Mouse (Mus musculus) NIH3T3 (cell line): ENCODE results near the gene Dock4.

ENCODE experiments used
- DNase-seq: peaks from one replicate; pipeline ENCODE4 v3.0.0-alpha.2; 2012; ENCODE audit warnings: low read depth

The Dock4 gene

GRCm38 (mm10) chr12:40773091-40773490 lies 327.3 kb downstream of the Dock4 start:
- peak; percentile 22 for DNase-seq

DNA sequence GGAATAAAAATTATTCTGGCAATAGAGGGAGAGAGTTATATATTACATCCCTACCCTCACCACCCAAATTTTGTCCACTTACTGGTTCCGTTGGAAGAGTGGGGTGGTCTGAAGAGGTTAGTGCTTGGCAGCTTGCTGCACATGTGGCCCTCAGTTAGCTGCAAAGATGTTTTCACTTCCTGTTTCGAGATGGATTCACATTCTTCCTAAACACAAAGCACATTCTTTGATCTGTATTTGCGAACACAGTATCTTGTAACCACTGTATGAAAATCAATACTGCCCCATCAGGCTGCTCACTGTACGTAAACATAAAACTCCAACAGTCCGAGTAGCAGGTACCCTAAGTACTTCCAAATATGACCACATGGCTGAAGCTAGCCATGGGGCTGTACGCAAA lies 335.8 kb downstream of the Dock4 start:
- no peak for DNase-seq

DNA sequence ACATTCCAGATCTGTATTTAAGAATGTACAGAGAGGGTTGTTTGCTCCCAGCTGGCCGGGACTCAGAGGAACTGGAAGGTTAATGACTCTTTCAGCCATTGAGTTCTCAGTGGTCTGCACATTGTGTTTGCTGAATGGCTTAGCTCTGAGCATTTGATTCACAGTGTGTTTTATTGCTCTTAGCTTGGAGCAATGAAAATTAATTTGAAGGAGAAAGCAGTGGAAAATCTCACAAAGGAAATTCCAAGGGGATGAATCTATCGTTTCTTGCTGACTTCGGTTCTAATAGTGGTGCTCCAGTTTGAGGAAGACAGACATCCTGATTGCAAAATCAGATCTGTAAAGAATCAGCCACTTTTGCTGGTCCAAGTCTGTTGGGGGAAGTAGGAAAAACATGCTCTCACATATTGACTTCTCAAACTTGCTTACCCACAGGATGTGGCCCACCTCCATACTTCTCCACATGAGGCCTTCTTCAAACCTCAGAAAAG lies 342.9 kb downstream of the Dock4 start:
- DNase-seq = peak; percentile 46

- DNase-seq = no peak
Measured at GRCm38 (mm10) chr12:40789379-40790361, 343.9 kb downstream of the Dock4 start.

DNA sequence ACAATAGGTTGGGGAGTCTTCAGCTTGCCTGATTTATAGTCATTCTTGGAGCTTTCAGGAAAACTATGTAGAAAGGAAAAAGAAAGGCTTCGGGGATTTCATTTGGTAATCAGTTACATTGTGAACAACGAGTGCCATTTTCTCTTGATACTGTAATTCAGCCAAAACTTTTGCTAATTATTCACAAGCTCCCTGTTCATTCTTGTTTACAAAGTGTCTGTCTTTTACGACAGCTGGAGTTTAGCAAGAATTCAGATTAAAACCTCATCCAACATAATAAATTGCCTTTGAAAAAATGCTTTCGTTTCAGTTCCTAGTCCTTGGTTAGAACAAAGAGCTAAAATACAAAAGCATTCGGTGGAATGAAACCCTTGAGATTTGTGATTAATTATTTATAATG lies 345.5 kb downstream of the Dock4 start:
- DNase-seq = no peak

DNA sequence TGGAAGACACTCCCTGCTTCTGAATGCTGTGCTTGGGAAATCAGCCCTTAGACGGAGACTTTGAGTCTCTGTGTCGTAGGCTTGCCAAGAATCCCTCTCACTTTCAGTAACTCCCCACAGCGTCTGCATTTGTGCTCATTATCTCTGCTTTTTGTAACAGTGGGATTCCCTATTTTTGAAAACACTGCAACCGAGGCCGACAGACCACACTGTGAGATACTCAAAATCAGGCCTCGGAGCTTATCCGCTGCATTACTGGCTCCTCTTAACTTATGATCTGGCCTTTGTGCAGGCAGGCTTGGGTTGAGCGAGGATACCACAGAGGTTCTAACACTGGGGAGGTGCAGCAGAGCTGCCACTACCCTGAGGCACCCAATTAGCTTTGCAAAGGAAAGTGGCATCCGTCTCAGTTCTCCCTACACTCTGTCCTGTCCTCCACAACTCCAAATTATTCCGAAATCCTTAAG lies 346.5 kb downstream of the Dock4 start:
- DNase-seq = no peak

GRCm38 (mm10) chr12:40794066-40794465 lies 348.3 kb downstream of the Dock4 start:
- DNase-seq = no peak

DNA sequence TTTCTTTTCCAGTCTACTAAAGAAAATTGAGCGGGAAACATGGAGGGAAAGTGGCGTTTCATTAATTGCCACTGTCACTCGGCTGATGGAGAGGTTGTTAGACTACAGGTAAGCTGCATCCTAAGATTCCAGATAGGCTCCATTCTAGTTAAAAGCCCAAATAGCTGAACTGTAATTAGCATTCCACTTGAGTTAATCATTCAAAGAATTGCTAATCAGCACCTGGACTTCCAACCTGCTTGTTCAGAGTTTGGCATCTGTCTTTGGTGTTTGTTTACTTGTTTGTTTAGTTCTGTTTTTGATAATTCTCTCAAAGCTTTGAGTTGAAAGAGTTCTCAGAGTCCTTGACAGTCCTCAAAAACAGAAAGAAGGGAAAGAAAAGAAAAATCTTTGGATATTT lies 349.0 kb downstream of the Dock4 start:
- DNase-seq = no peak

- DNase-seq = no peak
Measured at GRCm38 (mm10) chr12:40795768-40796167, 350.0 kb downstream of the Dock4 start.

- DNase-seq = no peak
Measured at GRCm38 (mm10) chr12:40796813-40797491, 351.2 kb downstream of the Dock4 start.

DNA sequence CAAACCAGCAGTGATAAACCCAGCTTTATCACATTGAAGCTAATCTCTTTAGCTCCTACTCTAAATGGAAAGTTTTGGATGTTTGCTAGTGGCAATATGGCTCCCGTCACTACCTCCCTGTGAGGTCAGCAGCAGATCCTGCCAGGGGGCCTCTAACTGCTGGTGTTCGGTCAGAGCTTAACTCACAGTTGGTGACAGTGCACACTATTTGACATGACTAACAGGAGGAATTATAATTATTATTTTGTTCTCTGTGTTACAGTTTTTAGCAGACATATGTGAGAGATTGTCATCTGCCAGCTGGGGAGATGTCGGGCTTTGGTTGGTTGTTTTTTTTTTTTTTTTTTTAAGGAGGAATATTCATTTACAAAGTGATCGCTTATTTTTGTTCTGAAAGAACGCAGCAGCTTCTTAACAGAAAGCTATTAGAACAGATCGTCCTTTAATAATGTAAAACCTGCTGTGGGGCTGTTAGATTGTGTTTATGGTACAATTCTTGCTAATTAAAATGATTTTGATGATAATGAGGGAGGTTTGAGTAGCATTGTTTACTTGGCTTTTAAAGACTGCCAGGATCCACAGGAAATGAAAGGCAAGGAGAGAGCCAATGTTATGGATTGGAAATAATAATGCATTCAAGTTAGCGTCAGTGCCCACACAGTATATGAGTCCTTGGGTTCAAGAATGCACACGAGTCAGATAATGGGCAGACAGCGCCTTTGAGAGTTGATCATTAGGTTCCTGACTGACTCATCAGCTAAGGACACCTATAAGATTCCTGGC lies 352.0 kb downstream of the Dock4 start:
- DNase-seq = no peak

GRCm38 (mm10) chr12:40798344-40799017 lies 352.7 kb downstream of the Dock4 start:
- DNase-seq = no peak

DNA sequence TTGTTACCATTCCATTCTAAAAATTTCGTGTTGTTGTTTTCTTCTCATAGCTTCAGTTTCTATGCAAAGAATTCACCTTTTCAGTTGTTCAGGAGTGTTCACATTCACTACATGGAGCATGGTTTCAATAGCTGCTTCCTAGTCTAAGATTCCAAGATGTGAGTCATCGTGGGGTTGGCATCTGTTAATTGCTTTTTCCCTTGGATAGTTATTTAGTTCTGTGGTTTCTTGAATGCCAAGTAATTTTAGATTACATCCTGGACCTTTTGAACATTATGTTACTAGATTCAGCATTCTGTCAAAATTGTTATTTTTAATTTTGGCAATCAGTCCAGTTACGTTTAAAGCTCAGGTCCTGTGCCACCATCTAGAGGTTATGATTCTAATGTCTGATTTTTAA lies 355.7 kb downstream of the Dock4 start:
- DNase-seq = peak; percentile 60

DNA sequence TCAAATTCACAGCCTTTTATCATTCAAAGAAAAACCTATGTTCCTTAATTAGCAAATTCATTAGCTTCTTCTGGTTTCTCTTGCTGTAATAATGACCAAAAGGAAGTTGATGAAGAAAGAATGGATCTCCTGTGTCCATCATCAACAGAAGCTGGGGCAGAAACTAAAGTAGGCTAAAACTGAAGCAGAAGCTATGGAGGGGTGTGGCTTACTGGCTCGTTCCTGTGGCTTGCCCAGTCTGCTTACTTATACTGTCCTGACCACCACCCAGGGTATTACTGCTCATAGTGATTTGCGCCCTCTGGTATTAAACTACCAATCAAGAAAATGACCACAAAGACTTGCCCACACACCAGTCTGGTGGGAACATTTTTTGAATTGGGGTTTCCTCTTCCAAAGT lies 359.5 kb downstream of the Dock4 start:
- DNase-seq = no peak

DNA sequence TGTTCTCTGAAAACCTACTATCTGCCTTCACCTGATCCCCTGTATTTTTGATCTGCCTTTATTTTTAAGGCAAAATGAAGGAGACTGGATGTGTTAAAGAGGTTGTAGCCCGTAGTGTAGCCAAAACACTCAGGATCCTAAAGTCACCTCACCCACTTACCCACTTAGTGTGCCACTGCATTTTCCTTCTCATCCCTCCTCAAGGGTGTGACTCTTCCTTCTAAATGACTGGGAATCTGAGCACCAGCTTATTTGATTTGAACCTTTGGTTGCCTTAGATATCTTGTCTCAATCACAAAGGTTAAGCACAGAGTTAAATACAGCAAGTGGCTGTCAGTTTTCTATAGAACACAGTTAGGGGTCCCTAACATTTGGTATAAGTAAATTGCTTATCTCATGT lies 362.2 kb downstream of the Dock4 start:
- DNase-seq = no peak

DNA sequence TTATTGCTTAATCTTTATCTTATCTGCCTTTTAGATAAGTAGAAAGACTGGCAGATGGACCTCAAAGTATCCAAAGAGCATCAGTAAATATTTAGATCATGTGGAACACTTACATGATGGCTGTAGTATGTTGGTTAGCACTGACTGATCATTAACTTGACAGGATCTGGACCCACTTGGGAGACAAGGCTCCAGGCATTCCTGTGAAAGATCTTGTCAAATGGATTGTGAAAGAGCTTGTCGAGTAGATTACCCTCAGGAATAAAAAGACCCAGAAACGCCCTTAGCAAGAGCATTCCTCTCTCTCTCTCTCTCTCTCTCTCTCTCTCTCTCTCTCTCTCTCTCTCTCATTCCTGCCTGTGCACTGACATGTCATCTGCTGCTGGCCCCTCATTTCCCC lies 367.7 kb downstream of the Dock4 start:
- no peak for DNase-seq

DNA sequence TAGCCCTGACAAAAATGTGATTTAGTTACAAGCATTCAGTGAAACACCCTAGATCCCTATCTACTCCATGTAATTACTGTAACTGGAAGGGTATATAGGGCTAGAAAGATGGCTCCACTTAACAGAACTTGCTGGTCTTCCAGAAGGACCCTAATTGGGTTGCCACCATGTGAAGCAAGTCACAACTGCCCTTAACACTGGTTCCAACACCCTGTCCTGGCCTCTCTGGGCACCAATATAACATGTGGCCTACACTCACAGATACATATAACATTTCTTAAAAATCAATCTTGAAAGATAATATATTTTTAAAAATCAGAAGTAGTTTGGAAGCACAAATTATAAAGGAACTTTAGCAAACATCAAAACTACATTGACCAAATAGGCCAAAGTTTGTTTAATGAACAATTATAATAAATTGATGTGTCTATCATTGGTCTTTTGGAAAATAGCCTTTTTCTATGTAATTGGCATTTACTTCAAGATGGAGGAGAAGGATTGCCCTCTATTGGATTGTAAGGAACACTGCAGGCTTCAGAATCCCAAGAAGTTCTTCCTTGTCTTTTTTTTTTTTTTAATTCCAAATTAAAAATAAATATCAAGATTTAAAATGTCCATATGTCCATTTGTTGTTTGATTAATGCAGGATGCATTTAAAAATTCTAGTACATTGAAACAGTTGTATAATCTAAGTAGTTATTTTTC lies 369.1 kb downstream of the Dock4 start:
- peak; percentile 50 for DNase-seq

- DNase-seq = peak; percentile 9
Measured at GRCm38 (mm10) chr12:40818046-40818708, 372.4 kb downstream of the Dock4 start.

DNA sequence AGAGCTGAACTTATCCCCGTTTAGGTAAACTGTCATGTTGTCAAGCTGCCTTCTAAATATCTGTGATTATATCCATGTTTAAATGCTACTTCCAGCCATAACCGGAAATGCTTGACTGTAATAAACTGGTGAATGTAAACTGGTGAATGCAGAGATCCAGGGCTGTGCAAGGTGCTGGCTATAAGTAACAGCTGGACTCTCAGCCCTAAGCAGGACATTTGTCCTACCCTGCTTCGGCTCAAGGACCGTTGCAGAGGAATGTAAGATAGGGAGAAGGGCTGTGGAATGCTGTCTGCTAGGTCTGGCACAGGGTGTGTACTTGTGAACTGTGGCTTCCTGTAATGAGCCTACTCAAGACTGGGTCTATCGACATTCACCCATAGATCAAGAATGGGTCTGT lies 377.9 kb downstream of the Dock4 start:
- no peak for DNase-seq

DNA sequence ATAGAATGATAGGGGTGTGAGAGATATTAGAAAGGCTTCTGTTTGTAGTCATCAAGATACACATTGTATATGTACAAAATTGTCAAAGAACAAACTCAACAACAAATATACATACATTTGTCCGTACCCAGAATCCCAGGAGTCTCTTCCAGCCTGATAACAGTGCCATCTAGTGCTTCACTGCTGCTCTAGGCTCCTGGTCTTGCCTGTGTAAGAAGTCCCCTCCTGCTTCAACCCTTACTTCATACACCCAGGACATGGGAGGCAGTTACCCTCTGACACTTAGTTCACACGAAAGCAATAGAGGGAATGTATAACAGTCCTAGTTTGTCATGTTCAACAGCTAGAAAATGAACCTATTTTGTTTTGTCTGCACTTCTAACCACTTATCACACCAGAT lies 378.5 kb downstream of the Dock4 start:
- DNase-seq = peak; percentile 6
